Mouse (Mus musculus): ENCODE measurements around the gene Avp.

Avp gene

GRCm38 (mm10) chr2:130568921-130569320 is 13.4 kb downstream of the Avp start:
- no peak for DNase-seq

DNA sequence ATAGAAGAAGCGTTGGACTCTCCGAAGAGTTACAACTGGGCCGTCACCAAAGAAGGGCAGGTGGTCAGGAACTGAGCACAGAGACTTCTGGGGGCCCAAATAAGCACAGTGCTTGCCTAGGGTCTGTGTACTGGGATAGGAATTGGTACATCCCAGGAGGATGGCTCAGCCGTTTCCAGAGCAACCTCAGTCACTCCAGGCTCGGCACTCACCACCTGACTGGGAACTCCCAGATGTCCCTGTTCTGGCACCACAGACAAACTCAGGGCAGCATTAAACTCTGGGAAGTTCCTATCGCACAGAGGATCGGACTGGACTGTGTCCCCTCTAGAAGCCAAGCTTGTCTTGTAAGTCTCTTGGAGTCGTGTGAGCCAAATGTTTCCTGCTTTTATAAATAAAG is 17.4 kb downstream of the Avp start:
- DNase-seq: no peak

DNA sequence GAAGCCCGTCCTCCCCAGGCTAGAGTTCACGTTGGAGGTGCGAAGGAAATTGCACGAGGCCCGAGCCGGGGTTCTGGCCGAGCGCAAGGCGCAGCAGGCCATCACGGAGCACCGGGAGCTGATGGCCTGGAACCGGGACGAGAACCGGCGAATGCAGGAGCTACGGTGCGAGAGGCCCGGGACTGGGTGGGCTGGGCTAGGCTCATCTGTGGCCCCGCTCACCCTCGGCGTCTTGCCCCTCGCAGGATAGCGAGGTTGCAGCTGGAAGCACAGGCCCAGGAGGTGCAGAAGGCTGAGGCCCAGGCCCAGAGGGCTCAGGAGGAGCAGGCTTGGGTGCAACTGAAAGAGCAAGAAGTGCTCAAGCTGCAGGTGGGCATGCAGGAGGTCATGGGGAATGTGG is 18.3 kb downstream of the Avp start:
- peak; percentile 30 for DNase-seq

GRCm38 (mm10) chr2:130563212-130564055 is 18.9 kb downstream of the Avp start, which contains the start of gene Mrps26:
Mrps26 (plus strand) TSS chr2:130563742.
- peak; percentile 97 for DNase-seq

- no peak for DNase-seq
Measured at GRCm38 (mm10) chr2:130558015-130558414, 24.3 kb downstream of the Avp start.

GRCm38 (mm10) chr2:130557462-130557861 is 24.9 kb downstream of the Avp start:
- no peak for DNase-seq

DNA sequence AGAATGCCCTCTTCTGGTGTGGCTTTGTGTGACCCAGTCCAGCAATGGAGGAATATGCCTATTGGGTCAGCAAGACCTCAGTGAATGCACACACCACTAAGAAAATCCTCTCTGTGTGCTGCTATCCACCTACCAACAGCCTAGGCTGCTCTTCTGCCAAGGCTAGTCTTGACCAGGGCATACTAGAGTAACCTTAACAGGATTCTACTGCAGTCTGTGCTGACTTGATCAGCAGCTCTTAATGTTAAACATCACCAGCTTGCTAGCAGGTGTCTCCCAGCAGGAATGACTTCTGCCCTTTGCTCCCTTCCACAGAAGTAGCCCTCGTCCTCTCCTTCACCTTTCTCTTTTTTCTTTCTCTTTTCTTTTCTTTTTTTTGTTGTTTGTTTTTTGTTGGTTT is 26.1 kb downstream of the Avp start:
- DNase-seq: no peak

- DNase-seq: no peak
Measured at GRCm38 (mm10) chr2:130554841-130555240, 27.5 kb downstream of the Avp start.

- DNase-seq: no peak
Measured at GRCm38 (mm10) chr2:130546957-130547356, 35.4 kb downstream of the Avp start.

DNA sequence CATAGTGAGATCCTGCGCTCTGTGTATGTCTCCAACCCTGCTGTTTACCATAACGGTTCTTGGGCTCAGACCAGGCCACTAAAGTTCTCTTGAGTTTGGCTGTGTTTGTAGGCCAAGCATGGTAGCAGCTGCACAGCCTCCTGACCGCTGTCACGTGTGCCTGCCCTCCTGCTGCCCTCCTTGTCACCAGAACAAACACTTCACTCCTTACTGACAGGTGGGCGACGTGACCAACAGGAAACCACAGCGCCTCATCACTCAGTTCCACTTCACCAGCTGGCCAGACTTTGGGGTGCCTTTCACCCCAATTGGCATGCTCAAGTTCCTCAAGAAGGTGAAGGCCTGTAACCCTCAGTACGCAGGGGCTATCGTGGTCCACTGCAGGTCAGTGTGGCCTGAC is 42.1 kb downstream of the Avp start:
- no peak for DNase-seq

DNA sequence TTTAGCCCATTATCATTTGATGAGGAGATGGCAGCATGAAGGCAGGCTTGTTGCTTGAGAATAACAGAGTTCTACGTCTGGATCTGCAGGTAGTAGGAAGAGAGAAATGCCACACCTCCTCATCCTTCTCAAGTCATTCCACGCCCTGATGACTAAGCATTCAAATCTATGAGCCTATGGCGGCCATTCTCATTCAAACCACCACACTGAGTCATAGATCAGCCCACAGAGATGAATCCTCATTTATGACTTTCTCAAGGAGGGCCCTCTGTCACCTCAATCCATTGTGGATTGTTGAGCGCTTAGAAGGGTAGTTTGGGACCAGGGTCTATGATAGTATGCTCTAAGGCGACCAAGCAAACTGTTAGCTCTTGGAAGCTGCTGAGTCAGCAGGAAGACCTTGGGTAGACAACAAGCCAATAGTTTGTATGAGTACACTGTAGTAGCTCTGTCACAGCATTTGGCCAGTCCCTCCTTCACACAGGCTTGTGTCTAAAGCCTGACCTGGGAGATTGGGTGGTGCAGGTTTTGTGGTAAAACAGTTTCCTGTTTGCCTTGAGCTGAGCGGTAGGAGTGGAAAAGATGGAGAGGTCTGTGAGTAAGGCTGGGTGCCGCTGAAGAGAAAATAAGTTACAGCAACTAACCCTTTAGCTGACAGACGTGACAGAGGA is 43.3 kb downstream of the Avp start:
- no peak for DNase-seq

DNA sequence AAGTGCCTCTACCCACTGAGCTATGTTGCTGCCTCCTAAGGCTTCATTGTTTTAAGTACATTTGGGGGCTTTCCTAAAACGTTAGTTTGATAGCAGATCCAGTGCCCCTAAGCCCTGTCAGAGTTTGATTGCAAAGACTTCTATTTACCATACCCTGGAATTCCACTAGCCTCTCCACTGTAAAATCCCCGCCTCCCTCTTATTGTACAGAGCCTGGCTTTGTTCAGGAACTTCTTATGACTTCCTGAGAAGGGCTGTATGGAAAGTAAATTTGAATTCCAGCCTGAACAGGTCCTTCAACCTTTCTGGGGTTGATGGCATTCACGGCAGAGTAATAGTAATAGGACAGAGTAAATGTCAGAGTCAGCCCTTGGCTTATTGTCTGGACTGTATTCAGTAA is 45.5 kb downstream of the Avp start:
- DNase-seq: no peak

- no peak for DNase-seq
Measured at GRCm38 (mm10) chr2:130535017-130535416, 47.3 kb downstream of the Avp start.

- DNase-seq: no peak
Measured at GRCm38 (mm10) chr2:130532201-130532600, 50.2 kb downstream of the Avp start.

Data from right cerebral cortex, adult 18-20 months (tissue).